Mouse (Mus musculus): ENCODE results near the gene Mapk11. TPM values are rescaled to one million over a fixed set of nuclear protein-coding genes. Genes with fewer than 3 reads are reported as not detected.

The Mapk11 gene
- polyA plus RNA-seq, 1 experiment from 2014 or later, result 46.8 TPM

DNA sequence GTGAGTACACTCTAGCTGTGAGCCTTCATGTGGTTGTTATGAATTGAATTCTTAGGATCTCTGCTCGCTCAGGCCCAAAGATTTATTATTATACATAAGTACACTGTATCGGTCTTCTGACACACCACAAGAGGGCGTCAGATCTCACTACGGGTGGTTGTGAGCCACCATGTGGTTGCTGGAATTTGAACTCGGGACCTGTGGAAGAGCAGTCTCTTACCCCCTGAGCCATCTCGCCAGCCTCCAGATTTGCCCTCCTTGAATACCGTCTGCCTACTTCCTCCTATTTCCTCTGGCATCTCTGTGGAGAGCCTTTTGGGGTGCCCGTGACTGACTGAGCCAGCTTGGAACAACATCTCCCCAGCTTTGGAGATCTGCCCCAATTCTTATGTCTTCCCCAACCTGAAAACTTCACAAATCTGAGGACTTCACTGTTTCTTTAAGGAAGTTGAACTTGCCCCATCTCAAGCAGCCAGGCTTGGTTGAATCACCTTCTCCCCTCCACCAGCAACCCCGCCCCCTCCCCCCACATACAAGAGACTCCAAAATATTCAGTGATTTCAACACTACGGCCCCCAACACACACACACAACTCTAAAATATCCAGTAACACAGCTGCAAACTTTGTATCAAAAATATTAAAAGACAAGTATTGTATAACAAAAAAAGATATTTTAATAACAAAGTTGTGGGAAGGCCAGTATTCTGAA, 32.3 kb upstream of the Mapk11 start:
- H3K4me3 ChIP-seq (replicated peaks; ENCODE audit: low read length), result no peak overlapping the region
- H3K4me2 ChIP-seq (ENCODE audit: low read length), result no peak overlapping the region
- no peaks in the 10 kb centered on the region for H3K27me3 ChIP-seq (replicated peaks; ENCODE audit: control insufficient read depth, insufficient read depth, low read length)
- H3K4me1 ChIP-seq (replicated peaks; ENCODE audit: control insufficient read depth, insufficient read depth, low read length), result peaks cover 58% of the 10 kb centered on the region
- no peaks in the 10 kb centered on the region for H3K36me3 ChIP-seq (ENCODE audit: control insufficient read depth, insufficient read depth)
- WGBS, result 77% methylated on average over 10 of the region's 10 CpGs
- H3K27ac ChIP-seq (ENCODE audit: low read length), result no peak overlapping the region
- no peak overlapping the region for H3K9ac ChIP-seq (replicated peaks; ENCODE audit: low read depth, low read length)
- no peaks in the 10 kb centered on the region for H3K9me3 ChIP-seq (ENCODE audit: control insufficient read depth, low read length)
- ATAC-seq, result no peak

DNA sequence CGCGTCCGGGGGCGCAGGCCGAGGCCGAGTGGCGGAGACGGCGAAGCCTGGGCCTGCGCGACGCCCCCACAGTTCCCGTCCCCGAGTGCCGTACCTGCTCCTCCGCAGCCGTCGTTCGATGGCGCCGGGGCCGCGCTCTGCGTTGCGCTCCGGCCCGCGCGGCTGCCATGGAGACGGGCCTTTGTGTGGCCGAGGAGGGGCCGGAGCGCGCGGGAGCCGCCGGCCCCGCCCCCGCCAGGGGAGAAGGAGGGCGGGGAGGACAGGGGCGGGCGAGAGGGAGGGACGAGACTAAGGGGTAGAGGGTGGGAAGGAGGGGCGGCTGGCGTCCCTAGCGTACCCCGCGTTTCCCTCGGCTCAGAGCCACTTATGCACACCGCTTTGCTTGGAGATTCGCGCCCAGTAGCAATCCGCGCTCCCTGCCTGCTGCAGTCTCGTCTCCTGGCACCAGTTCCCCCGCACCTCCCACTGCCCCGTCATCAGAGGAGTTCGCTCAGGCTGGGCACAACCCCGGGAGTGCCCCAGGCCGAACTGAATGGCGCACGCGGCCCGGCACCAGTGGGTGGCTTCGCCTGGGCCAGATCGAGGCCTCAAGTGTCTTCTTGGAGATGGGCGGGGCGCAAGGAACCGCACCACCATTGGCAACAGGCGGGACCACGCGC, 31.3 kb upstream of the Mapk11 start, which contains the start of gene Plxnb2:
Gene Plxnb2 (minus strand): TSS at position 218 of the 659 bp plus-strand sequence.
- Histone ChIP-seq H3K36me3 (ENCODE audit: control insufficient read depth, insufficient read depth) (no peaks in the 10 kb centered on the region), H3K27ac (ENCODE audit: low read length) (peak within 1 kb of the TSS; percentile 94), H3K9ac (replicated peaks; ENCODE audit: low read depth, low read length) (peak within 1 kb of the TSS; percentile 95), H3K27me3 (replicated peaks; ENCODE audit: control insufficient read depth, insufficient read depth, low read length) (no peaks in the 10 kb centered on the region), H3K4me2 (ENCODE audit: low read length) (peak within 1 kb of the TSS; percentile 59), H3K9me3 (ENCODE audit: control insufficient read depth, low read length) (no peaks in the 10 kb centered on the region), H3K4me1 (replicated peaks; ENCODE audit: control insufficient read depth, insufficient read depth, low read length) (peaks cover 68% of the 10 kb centered on the region), H3K4me3 (replicated peaks; ENCODE audit: low read length) (peak within 1 kb of the TSS; percentile 79)
- WGBS, result under 1% methylated on average over 68 of the region's 72 CpGs
- ATAC-seq, result peak; percentile 87

DNA sequence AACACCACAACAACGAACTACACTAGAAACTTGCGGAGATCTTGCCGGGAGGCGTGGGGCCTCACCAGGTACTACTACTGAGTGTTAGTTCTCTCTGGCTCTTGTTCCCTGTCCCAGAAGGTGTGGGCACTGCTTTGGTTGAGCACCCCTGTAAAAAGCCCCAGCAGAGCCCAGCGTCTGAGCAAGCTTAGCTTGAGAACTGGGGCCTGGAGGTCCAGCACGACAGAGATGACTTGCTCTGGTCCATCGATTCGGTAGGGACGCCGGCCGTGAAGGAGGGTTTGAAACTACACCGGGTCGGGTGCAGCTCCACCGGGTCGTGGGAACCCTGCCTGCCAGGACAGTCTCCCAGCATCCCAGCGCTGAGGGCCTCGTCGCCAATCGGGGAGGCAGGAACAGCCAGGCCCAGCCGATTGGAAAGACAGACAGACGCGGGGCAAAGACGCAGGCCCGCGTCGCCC, 30.7 kb upstream of the Mapk11 start:
- WGBS, result under 1% methylated on average over 25 of the region's 26 CpGs
- H3K4me1 ChIP-seq (replicated peaks; ENCODE audit: control insufficient read depth, insufficient read depth, low read length), result peaks cover 74% of the 10 kb centered on the region
- no peaks in the 10 kb centered on the region for H3K27me3 ChIP-seq (replicated peaks; ENCODE audit: control insufficient read depth, insufficient read depth, low read length)
- H3K9ac ChIP-seq (replicated peaks; ENCODE audit: low read depth, low read length), result peak overlapping the region; percentile 95
- peak overlapping the region; percentile 94 for H3K27ac ChIP-seq (ENCODE audit: low read length)
- no peaks in the 10 kb centered on the region for H3K36me3 ChIP-seq (ENCODE audit: control insufficient read depth, insufficient read depth)
- ATAC-seq, result peak; percentile 11
- peak overlapping the region; percentile 79 for H3K4me3 ChIP-seq (replicated peaks; ENCODE audit: low read length)
- H3K9me3 ChIP-seq (ENCODE audit: control insufficient read depth, low read length), result no peaks in the 10 kb centered on the region
- H3K4me2 ChIP-seq (ENCODE audit: low read length), result peak overlapping the region; percentile 59

DNA sequence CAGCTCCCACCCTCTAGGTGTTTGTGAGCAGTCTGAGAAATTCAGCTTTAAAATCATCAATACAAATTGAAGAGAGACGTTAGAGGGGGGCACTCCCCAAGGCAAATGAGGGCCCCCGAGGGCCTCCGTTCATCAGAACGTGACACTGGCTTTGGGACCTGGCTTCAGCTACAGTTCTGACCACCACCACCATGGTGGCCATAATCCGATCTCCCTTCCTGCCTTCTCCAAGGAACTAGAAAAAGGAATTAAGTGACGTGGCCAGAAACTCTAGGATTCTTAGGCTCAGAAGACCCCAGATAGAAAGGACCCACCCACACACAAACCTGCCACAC, 30.2 kb upstream of the Mapk11 start:
- WGBS, result under 1% methylated on average over 6 of the region's 6 CpGs
- H3K9ac ChIP-seq (replicated peaks; ENCODE audit: low read depth, low read length), result peak overlapping the region; percentile 95
- ATAC-seq, result no peak
- H3K4me3 ChIP-seq (replicated peaks; ENCODE audit: low read length), result peak overlapping the region; percentile 79
- peaks cover 74% of the 10 kb centered on the region for H3K4me1 ChIP-seq (replicated peaks; ENCODE audit: control insufficient read depth, insufficient read depth, low read length)
- no peaks in the 10 kb centered on the region for H3K9me3 ChIP-seq (ENCODE audit: control insufficient read depth, low read length)
- H3K27me3 ChIP-seq (replicated peaks; ENCODE audit: control insufficient read depth, insufficient read depth, low read length), result no peaks in the 10 kb centered on the region
- H3K27ac ChIP-seq (ENCODE audit: low read length), result peak overlapping the region; percentile 94
- no peaks in the 10 kb centered on the region for H3K36me3 ChIP-seq (ENCODE audit: control insufficient read depth, insufficient read depth)
- H3K4me2 ChIP-seq (ENCODE audit: low read length), result peak overlapping the region; percentile 59

DNA sequence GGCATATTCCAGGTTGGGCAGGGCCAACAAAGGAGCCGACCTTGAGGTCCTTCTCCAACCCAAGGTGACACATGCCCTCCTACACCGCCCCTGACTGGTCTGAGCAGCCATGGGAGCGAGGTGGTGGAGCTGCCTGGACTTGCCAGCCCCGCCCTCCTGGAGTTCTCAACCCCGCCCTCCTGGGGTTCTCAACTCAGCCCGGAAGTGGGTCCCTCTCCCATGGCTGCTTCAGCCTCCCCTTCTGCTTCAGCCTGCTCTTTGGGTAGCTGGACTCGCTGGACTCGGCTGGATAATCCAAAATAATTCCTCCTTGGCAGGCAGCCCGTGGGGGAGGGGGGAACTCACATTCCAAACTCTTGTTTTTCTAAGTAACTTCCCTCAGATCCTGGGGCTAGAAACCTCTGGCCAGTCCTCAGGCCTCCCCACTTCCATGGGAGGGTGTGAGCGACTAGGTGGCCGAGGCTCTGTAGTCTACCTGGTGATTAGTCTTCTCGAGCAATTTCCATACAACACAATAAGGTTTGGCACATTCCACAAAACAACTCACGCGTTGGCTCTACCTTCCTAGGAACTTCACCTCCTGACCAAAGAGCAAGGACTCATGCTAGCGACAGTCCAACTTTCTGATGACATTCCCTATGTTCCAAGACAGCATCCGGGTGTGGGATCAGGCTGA, 29.7 kb upstream of the Mapk11 start:
- Histone ChIP-seq H3K4me2 (ENCODE audit: low read length) (peak overlapping the region; percentile 59), H3K27ac (ENCODE audit: low read length) (peak overlapping the region; percentile 94), H3K36me3 (ENCODE audit: control insufficient read depth, insufficient read depth) (no peaks in the 10 kb centered on the region), H3K4me3 (replicated peaks; ENCODE audit: low read length) (peak overlapping the region; percentile 79), H3K27me3 (replicated peaks; ENCODE audit: control insufficient read depth, insufficient read depth, low read length) (no peaks in the 10 kb centered on the region), H3K9ac (replicated peaks; ENCODE audit: low read depth, low read length) (peak overlapping the region; percentile 95), H3K9me3 (ENCODE audit: control insufficient read depth, low read length) (no peaks in the 10 kb centered on the region), H3K4me1 (replicated peaks; ENCODE audit: control insufficient read depth, insufficient read depth, low read length) (peaks cover 75% of the 10 kb centered on the region)
- WGBS, result 1% methylated on average over 14 of the region's 16 CpGs
- ATAC-seq, result no peak

DNA sequence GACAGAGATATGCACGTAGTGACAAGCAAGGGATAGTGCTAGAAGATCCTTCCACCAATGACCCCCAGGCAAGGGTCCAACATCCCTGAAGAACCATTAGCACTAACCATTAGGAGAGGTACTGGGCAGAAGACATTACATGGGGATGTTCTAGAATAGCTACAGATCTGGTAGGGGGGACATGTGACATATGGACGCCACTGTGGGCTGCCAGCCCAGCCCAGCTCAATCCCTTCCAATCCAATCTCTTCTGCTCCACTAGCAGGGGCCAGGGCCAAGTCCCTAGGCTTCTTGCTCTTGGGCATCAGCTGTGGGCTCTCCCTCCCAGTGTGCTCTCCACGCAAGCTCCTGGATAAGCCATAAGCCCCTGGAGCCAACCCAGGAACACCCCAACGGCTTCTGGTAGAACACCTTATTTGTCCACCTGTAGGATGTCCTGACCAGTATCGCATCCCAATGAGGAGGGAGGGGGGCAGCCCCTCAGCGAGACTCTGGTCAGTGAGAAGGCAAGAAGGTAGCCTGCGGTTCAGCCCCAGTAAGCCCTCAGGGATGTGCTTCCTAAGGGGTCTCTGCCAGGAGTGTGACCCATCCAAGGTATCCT, 28.9 kb upstream of the Mapk11 start:
- peak overlapping the region; percentile 95 for H3K9ac ChIP-seq (replicated peaks; ENCODE audit: low read depth, low read length)
- peak overlapping the region; percentile 59 for H3K4me2 ChIP-seq (ENCODE audit: low read length)
- no peaks in the 10 kb centered on the region for H3K27me3 ChIP-seq (replicated peaks; ENCODE audit: control insufficient read depth, insufficient read depth, low read length)
- H3K36me3 ChIP-seq (ENCODE audit: control insufficient read depth, insufficient read depth), result no peaks in the 10 kb centered on the region
- H3K27ac ChIP-seq (ENCODE audit: low read length), result peak overlapping the region; percentile 94
- 61% methylated on average over 7 of the region's 7 CpGs for WGBS
- peaks cover 80% of the 10 kb centered on the region for H3K4me1 ChIP-seq (replicated peaks; ENCODE audit: control insufficient read depth, insufficient read depth, low read length)
- peak overlapping the region; percentile 79 for H3K4me3 ChIP-seq (replicated peaks; ENCODE audit: low read length)
- no peak for ATAC-seq
- H3K9me3 ChIP-seq (ENCODE audit: control insufficient read depth, low read length), result no peaks in the 10 kb centered on the region

DNA sequence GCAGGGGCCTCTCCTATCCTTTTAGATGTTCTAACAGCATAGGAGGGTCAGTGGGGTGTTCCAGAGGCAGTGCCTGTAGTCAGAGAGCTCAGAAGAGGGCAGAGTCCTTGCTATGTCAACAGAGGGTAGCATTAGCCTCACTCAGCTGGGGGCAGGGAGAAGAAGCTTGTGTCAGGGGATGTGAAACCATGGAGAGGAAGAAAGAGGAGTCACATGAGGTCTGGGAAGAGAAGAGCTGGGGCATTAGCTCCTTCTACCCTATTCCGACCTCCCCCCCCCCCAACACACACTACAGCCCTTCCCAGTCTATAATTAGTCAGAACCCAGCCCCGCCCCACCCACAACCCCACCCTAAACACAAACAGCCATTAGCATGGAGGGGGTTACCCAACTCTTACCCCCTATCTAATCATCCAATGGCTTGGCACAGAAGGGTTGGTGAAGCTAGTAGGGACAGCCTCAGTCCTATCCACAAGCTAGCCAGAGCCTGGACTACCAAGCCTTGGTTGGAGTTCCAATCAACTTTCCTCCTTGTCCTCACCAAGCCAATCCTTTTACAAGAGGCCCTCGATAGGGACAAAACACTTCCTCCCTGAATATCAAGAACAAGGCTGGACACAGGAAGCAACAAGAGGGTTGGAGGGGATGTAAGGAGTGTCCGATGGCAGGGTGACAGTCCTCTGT, 28.3 kb upstream of the Mapk11 start:
- Histone ChIP-seq H3K27me3 (replicated peaks; ENCODE audit: control insufficient read depth, insufficient read depth, low read length) (no peaks in the 10 kb centered on the region), H3K9me3 (ENCODE audit: control insufficient read depth, low read length) (no peaks in the 10 kb centered on the region), H3K36me3 (ENCODE audit: control insufficient read depth, insufficient read depth) (no peaks in the 10 kb centered on the region), H3K4me1 (replicated peaks; ENCODE audit: control insufficient read depth, insufficient read depth, low read length) (peaks cover 81% of the 10 kb centered on the region), H3K9ac (replicated peaks; ENCODE audit: low read depth, low read length) (peak overlapping the region; percentile 38), H3K27ac (ENCODE audit: low read length) (peak overlapping the region; percentile 43), H3K4me3 (replicated peaks; ENCODE audit: low read length) (no peak overlapping the region; the same call in 1 of the 2 replicates), H3K4me2 (ENCODE audit: low read length) (peak overlapping the region; percentile 59)
- 65% methylated on average over 4 of the region's 4 CpGs for WGBS
- ATAC-seq, result no peak

DNA sequence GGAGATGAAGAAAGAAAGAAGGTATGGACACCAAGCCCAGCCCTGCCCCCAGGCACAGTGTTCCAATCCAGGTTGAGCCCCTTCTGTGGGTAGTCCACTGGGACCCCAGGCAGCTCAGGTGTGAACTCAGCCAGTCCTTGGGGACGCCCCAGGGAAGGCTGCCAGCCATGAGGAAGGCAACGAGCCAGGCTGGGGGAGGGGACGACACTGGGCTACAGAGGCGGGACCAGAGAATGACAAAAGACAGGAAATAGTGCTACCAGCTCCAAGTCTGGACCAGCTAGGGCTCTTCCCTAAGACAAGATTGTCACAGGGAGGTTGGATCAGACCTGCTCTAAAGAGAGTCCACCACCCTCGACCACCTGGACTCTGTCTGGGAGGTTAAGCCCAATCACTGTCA, 27.7 kb upstream of the Mapk11 start:
- Histone ChIP-seq H3K9ac (replicated peaks; ENCODE audit: low read depth, low read length) (peak overlapping the region; percentile 38), H3K4me3 (replicated peaks; ENCODE audit: low read length) (no peak overlapping the region; the same call in 1 of the 2 replicates), H3K9me3 (ENCODE audit: control insufficient read depth, low read length) (no peaks in the 10 kb centered on the region), H3K4me1 (replicated peaks; ENCODE audit: control insufficient read depth, insufficient read depth, low read length) (peaks cover 83% of the 10 kb centered on the region), H3K36me3 (ENCODE audit: control insufficient read depth, insufficient read depth) (no peaks in the 10 kb centered on the region), H3K4me2 (ENCODE audit: low read length) (peak overlapping the region; percentile 31), H3K27me3 (replicated peaks; ENCODE audit: control insufficient read depth, insufficient read depth, low read length) (no peaks in the 10 kb centered on the region), H3K27ac (ENCODE audit: low read length) (peak overlapping the region; percentile 43)
- 6% methylated on average over 5 of the region's 5 CpGs for WGBS
- ATAC-seq, result no peak
